Mouse (Mus musculus): ENCODE measurements around the gene Alox8. TPM values are rescaled to one million over a fixed set of nuclear protein-coding genes. Genes with fewer than 3 reads are reported as not detected.

The Alox8 gene
- not detected for total RNA-seq (2021)
- long read RNA-seq, experiment 1, partial matches to known transcripts: 0 of 1 reads
- long read RNA-seq, experiment 1, other reads (novel, unspliced or antisense): 1 of 1 reads
- long read RNA-seq, experiment 2: 0 reads

GRCm38 (mm10) chr11:69197743-69198142, at the start of gene Alox8:
Alox8 (minus strand) TSS chr11:69197843.
- DNase-seq: no peak
- intact Hi-C loops (cut with DNase I; ENCODE audit: low total_unique reads): loop anchor here (5.0 kb wide), 1 partner anchor 35 kb away; no protein-coding TSS in a partner anchor

GRCm38 (mm10) chr11:69245643-69246042, 48.0 kb upstream of the Alox8 start:
- DNase-seq: no peak
- intact Hi-C loops (cut with DNase I; ENCODE audit: low total_unique reads): no loop called here

- intact Hi-C loops (cut with DNase I; ENCODE audit: low total_unique reads): no loop called here
- no peak for DNase-seq
These were observed 47.3 kb upstream of the Alox8 start for GRCm38 (mm10) chr11:69244911-69245310.

GRCm38 (mm10) chr11:69236926-69237260, 39.2 kb upstream of the Alox8 start, which contains the start of gene Gucy2e:
Gucy2e (minus strand) TSS chr11:69237036.
- DNase-seq: no peak
- intact Hi-C loops (cut with DNase I; ENCODE audit: low total_unique reads): no loop called here

GRCm38 (mm10) chr11:69236061-69236925, 38.6 kb upstream of the Alox8 start:
- no peak for DNase-seq
- intact Hi-C loops (cut with DNase I; ENCODE audit: low total_unique reads): no loop called here

- intact Hi-C loops (cut with DNase I; ENCODE audit: low total_unique reads): no loop called here
- DNase-seq: peak; percentile 70
These were observed 37.8 kb upstream of the Alox8 start for GRCm38 (mm10) chr11:69235285-69236060.

GRCm38 (mm10) chr11:69233141-69233540, 35.5 kb upstream of the Alox8 start:
- DNase-seq: no peak
- intact Hi-C loops (cut with DNase I; ENCODE audit: low total_unique reads): loop anchor here (5.0 kb wide), 1 partner anchor 36 kb away; the partner anchor contains the start of gene Alox8

GRCm38 (mm10) chr11:69230420-69230819, 32.8 kb upstream of the Alox8 start:
- intact Hi-C loops (cut with DNase I; ENCODE audit: low total_unique reads): loop anchor here (5.0 kb wide), 1 partner anchor 33 kb away; the partner anchor contains the start of gene Alox8
- DNase-seq: no peak

- intact Hi-C loops (cut with DNase I; ENCODE audit: low total_unique reads): no loop called here
- no peak for DNase-seq
These were observed 28.1 kb upstream of the Alox8 start for GRCm38 (mm10) chr11:69225715-69226114.

GRCm38 (mm10) chr11:69223101-69223500, 25.5 kb upstream of the Alox8 start:
- no peak for DNase-seq
- intact Hi-C loops (cut with DNase I; ENCODE audit: low total_unique reads): no loop called here

GRCm38 (mm10) chr11:69221070-69221469, 23.4 kb upstream of the Alox8 start:
- intact Hi-C loops (cut with DNase I; ENCODE audit: low total_unique reads): no loop called here

GRCm38 (mm10) chr11:69218661-69219060, 21.0 kb upstream of the Alox8 start:
- intact Hi-C loops (cut with DNase I; ENCODE audit: low total_unique reads): no loop called here
- DNase-seq: no peak

More at GRCm38 (mm10) chr11:69221070-69221469, 23.4 kb upstream of the Alox8 start:
- DNase-seq: no peak

- no peak for DNase-seq
- intact Hi-C loops (cut with DNase I; ENCODE audit: low total_unique reads): no loop called here
These were observed 19.8 kb upstream of the Alox8 start for GRCm38 (mm10) chr11:69217411-69217810.

- no peak for DNase-seq
- intact Hi-C loops (cut with DNase I; ENCODE audit: low total_unique reads): no loop called here
These were observed 13.8 kb upstream of the Alox8 start for GRCm38 (mm10) chr11:69211431-69211830.

- intact Hi-C loops (cut with DNase I; ENCODE audit: low total_unique reads): no loop called here
- no peak for DNase-seq
These were observed 5.0 kb upstream of the Alox8 start for GRCm38 (mm10) chr11:69202469-69203230.

- DNase-seq: no peak
- intact Hi-C loops (cut with DNase I; ENCODE audit: low total_unique reads): no loop called here
These were observed 2.6 kb upstream of the Alox8 start for GRCm38 (mm10) chr11:69200231-69200630.

GRCm38 (mm10) chr11:69199251-69199650, 1.6 kb upstream of the Alox8 start:
- intact Hi-C loops (cut with DNase I; ENCODE audit: low total_unique reads): loop anchor here (5.0 kb wide), 1 partner anchor 33 kb away; no protein-coding TSS in a partner anchor
- no peak for DNase-seq

- intact Hi-C loops (cut with DNase I; ENCODE audit: low total_unique reads): loop anchor here (5.0 kb wide), 1 partner anchor 35 kb away; no protein-coding TSS in a partner anchor
- no peak for DNase-seq
These were observed 449 bp downstream of the Alox8 start for GRCm38 (mm10) chr11:69197194-69197593.

- no peak for DNase-seq
- intact Hi-C loops (cut with DNase I; ENCODE audit: low total_unique reads): loop anchor here (5.0 kb wide), 1 partner anchor 36 kb away; no protein-coding TSS in a partner anchor
These were observed 877 bp downstream of the Alox8 start for GRCm38 (mm10) chr11:69196766-69197165.

Data from gastrocnemius, postnatal 14 days (tissue).